Mouse (Mus musculus) adrenal gland, postnatal 36 days (tissue): Measurements from ENCODE around the gene Adap1. TPM values are rescaled to one million over a fixed set of nuclear protein-coding genes. Genes with fewer than 3 reads are reported as not detected.
"Not testable (repeated sequence)": the region's sequence is repeated elsewhere in the genome, so short reads cannot be mapped to it uniquely, and the experiment has no call there.

Experiments
- DNase-seq, 2 experiments: peaks; one replicate each; pipeline ENCODE4 v3.0.0; 2021; ENCODE audit warnings: mixed read lengths in 1 of 2
- total RNA-seq, 2 experiments: library from RNA; stranded (reverse); gene quantifications; 2 replicates each; pipeline ENCODE4 v1.2.3; 2021

Adap1 gene
- total RNA-seq, 2 experiments from 2014 or later = 5.0 to 8.5 TPM

DNA sequence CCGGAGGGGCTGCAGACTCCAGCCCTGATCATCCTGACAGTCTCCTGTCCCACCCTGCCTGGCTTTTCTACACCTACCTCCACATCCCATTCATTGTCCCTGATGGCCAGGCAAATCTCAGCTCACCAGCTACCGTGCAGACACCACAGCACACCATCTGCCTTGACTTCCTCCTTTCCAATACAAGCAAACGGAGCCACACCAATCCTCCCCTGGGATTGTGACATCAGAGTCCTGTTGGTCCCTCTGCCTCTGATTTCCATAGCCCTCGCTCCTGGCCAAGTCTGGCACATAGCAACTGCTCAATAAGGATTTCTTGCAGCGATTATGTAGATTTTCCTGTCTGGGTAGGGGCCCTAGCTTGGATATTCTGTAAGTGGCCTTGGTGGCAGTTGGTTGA, 25.7 kb upstream of the Adap1 start, which contains the start of gene Cox19:
Gene Cox19, minus strand, starts transcription at position 285 of the 400 bp plus-strand sequence.
- DNase-seq = no peak

- no peak for DNase-seq
These were observed 24.3 kb upstream of the Adap1 start for GRCm38 (mm10) chr5:139349713-139350112.

DNA sequence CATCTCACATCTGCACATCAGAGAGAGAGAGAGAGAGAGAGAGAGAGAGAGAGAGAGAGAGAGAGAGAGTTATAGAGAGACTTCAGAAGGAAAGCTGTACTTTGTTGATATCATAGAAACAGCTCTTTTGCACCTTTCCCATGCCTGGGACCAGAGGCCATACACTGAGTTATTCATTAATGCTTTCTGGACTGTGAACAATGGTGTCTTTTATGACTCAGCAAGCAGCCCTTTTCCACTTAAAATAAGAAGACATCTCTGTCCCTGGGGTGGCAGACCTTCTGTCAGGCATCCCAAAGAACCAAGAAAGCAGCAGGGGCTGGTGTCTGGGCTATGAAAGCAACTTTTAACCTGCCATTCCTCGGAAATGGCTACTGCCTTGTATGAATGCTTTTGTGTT, 21.8 kb upstream of the Adap1 start:
- no peak for DNase-seq

DNA sequence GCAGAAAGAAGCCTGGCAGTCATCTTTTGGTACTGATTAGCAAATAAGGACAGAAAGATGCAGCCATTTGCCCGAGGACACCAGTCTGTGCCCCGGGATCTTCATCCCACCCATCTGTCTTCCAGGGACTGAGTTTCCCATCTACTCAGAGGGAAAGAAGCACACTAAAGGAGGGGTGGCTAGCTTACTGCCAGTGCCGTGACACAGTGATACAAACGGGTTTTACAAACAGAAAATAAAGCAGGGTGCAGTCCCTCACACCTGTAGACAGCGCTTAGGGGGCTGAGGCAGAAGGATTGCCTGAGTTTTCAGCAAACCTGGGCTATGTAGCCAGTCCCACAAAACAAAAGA, 19.9 kb upstream of the Adap1 start:
- DNase-seq = no peak

GRCm38 (mm10) chr5:139344687-139345363, 19.4 kb upstream of the Adap1 start:
- DNase-seq = peak; percentile 97 to 98

DNA sequence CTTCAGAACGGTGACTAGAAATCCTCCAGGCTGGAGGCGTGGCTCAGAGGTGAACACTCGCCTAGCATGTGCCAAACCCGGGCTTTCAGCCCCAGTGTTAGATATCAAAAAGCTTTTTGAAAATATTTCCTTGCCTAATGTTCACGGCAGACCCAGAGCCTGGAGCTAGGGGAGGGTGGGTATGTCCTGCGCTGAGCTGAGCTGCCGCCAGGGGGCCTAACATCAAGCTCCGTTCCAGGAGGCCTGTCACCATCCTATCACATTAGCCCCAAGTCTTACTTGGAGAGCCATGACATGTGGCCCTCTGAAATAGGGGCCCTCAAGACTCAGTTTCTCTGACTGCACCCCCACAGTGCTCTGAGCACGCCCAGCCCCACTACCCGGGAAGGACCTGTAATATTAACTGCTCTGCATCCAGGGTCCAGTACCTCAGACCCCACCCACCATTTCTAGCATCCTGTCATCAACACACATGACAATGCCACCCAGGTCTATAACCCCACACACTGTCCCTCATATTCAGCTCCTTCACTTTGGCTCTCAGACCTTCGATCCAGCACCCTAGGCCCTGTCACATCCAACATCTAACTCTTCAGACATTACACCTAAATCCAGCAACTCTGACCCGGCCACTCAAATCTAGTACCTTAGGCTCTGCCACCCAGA, 18.7 kb upstream of the Adap1 start:
- DNase-seq = peak; percentile 80 to 89

- no peak for DNase-seq
These were observed 13.5 kb upstream of the Adap1 start for GRCm38 (mm10) chr5:139338891-139339290.

DNA sequence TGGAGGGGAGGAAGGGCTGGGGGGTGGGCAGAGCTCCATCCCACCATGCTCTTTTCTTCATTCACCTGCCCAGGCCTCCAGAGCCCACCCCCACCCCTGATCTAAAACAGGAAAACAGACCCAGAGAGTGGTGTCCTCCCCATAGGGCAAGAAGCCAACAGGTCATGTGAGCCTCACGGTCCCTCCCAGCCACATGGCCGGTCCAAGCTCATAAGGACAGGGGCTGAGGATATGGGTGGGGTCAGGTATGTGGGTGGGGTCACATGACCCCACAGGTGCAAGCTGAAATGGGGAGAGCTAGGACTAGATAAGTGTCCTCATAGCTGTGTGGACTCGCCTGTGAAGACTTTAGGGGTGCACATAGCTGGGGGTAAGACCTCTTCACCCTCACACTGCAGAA, 13.0 kb upstream of the Adap1 start:
- DNase-seq = no peak

GRCm38 (mm10) chr5:139337826-139338370, 12.5 kb upstream of the Adap1 start:
- no peak for DNase-seq

DNA sequence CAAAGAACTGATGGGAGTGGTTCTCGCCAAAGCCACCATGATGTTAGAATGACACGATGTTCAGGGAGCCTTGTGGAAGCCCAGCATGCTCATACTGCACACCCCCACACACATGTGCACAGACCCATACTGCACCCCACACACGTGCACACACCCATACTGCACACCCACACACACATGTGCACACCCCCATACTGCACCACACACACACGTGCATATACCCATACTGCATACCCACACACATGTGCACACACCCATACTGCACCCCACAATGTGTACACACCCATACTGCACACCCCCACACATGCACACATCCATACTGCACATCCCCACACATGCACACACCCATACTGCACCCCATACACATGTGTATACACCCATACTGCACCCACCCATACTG, 10.2 kb upstream of the Adap1 start:
- DNase-seq = no peak

DNA sequence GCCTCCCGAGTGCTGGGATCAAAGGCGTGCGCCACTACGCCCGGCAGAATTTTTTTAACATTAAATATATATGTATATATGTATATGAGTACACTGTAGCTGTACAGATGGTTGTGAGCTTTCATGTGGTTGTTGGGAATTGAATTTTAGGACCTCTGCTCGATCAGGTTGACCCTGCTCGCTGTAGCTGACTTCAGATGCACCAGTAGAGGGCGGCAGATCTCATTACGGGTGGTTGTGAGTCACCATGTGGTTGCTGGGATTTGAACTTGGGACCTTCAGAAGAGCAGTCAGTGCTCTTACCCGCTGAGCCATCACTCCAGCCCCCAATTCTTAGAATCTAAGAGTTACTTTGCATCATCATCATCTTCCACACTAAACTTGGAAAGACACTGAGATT, 9.0 kb upstream of the Adap1 start:
- not testable (repeated sequence) for DNase-seq

- DNase-seq = no peak
These were observed 8.0 kb upstream of the Adap1 start for GRCm38 (mm10) chr5:139333301-139334013.

- no peak for DNase-seq
These were observed 7.3 kb upstream of the Adap1 start for GRCm38 (mm10) chr5:139332590-139333272.

DNA sequence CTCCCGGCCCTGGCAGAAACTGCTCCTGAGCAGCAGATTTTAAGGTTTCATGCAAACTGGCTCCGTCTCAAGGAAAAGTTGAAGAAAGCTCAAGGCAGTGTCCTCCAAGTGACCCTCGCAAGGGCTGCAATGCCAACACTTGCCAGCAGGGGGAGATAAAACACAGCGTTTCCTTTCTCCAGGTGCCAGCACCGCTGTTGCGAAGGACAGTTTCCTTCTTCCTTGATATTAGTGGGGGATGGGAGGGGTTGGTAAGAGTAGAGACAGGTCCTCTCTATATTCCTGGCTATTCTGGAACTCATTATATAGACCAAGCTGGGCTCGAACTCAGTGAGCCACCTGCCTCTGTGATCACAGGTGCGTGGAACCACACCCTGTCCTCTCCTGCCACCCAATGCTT, 6.3 kb upstream of the Adap1 start:
- peak; percentile 81 to 84 for DNase-seq

DNA sequence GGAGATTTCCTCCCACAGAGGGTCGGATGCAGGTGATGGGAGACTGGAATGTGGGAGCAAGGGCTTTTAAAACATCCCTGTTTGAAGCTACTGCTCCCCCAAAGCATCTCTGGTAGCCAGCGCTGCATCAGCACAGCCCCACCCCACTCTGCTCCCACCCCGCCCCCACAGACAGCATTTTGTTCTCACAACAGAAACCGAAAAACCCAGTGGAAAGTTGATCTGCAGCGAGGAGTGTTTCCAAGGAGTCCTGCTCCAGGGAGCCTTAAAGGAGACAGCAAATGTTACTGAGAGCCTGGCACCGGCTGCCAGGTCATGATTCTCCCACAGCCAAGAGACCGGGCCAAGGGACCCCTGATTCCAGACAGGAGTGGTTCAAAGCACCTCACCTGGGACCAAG, 5.3 kb upstream of the Adap1 start:
- DNase-seq = no peak

DNA sequence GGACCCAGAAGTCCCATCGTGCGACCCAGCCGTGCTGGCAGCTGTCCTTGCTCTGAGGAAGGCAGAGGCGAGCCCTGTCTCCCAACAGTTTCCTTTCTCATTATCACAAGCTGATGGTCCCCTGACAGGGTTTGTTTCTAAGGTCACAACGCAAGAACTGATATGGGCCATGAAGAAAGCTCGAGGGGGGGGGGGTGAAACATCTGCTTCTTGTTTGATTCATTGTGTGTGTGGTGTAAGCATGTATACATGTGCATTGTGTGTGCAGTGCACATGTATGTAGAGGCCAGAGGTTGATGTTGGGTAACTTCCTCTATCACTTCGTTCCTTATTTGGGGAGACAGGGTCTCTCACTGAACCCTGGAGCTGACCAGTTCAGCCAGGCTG, 2.2 kb upstream of the Adap1 start:
- no peak for DNase-seq

DNA sequence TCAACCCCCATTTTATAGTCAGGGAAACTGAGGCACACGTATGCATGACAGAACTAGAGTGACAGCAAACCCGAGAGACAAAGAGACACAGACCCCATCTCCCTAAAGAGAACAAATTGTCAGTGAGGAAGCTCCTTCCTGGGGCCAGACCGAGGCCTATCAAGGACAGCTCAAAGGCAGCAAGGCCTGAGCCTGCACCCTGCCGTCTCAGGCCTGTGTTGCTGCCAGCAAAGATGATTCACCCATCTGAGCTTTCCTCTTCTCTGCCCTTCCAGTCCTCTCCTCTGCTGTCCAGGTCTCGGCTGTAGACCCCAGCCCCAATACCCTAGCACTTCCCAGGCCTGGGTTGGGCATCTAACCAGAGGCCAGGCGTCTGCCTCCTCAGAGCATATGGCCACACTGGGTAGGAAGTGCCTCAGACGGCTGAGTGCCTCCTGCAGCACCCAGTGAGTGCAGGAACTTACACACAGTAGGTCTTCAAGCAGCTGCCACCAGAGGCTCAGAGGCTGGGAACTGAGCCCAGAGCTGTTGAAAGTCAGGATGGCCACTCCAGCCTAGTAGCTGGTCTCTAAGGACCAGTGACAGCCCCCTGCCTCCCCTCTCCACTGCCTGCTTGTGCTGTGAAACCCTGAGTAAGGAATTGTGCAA, 1.7 kb upstream of the Adap1 start:
- DNase-seq = peak; percentile 50 to 52

- no peak for DNase-seq
These were observed 782 bp upstream of the Adap1 start for GRCm38 (mm10) chr5:139326111-139326696.

DNA sequence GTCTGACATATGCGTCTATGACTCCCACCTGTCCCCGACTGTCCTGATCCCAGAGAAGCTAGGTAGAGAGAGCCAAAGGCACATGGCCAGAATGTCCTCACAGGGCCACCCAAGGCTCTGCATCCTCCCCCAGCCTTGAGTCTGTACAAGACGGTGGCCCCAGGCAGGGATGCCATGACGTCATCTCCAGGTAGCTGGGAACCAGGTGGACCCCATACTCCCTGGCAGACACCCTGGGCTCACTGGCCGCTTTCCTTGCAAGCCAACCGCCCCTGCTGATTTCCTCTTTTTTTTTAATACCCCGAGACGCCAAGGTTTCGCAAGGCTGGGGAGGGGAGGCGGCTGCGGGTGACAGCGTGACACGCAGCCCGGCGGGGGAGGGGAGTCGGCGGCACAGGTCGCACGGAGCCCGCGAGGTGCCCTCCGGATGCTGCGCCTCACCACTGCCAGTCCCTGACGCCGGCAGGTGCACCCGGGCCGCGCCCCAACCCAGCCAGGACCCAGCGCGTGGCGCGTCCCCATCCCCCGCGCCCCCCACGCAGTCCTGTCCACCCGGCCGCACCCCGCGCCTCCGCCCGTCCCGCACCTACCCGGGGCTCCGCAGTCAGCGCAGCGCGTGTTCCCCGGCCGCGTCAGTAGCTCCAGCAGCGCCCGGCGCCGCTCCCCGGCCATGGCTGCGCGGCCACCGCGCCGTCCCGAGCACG, 579 bp downstream of the Adap1 start:
- peak in 1 of 2 experiments; percentile 65 for DNase-seq

DNA sequence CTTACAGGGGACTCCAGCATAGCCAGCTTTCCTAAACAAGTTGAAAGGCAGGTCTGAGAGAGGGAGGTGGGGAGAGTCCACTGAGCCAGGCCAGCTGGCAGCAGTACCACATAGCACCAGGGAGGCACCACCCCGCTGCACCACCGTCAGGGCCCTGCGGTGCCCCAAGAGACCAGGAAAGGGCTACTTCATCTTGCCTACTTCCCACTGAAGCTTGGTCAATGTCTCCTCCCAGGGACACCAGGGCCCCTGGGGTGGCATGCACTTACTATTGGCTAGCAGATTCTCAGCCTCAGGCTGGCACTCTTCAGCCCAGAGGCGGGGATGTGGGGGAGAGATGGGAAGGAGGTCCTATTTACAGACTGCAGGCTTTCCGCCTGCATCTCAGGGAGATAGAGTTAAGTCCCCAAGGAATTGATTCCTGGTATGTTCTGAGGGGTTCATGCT, 1.4 kb downstream of the Adap1 start:
- DNase-seq = no peak
